Mouse (Mus musculus) kidney, postnatal 0 days (tissue): Measurements from ENCODE around the gene Scn3b. TPM values are rescaled to one million over a fixed set of nuclear protein-coding genes. Genes with fewer than 3 reads are reported as not detected.

Experiments
- ATAC-seq: fragments of 200-750 bp; cut with Nextera tagmentation; replicated peaks from 2 replicates; pipeline ENCODE4 v1.8.0; 2017; ENCODE audit warnings: low read depth, moderate number of reproducible peaks, moderate TSS enrichment, moderate library complexity; ENCODE audit not compliant: low FRiP score
- DNase-seq: peaks from one replicate; pipeline ENCODE4 v3.0.0-alpha.2; 2016; ENCODE audit warnings: low spot score
- H3K27ac ChIP-seq: fragments of 300-500 bp; sonication (generic); 2 replicates; pipeline ENCODE4 v1.5.1; 2014; ENCODE audit warnings: mild to moderate bottlenecking
- H3K27me3 ChIP-seq: fragments of 300-500 bp; sonication (generic); 2 replicates; pipeline ENCODE4 v1.6.1; 2014; ENCODE audit warnings: low read length, mixed read lengths; ENCODE audit not compliant: insufficient read depth
- H3K36me3 ChIP-seq: fragments of 300-500 bp; sonication (generic); 2 replicates; pipeline ENCODE4 v1.6.1; 2014; ENCODE audit warnings: low read length, mixed read lengths; ENCODE audit not compliant: insufficient read depth
- H3K4me1 ChIP-seq: fragments of 300-500 bp; sonication (generic); replicated peaks from 2 replicates; pipeline ENCODE4 v1.6.1; 2014; ENCODE audit warnings: antibody characterized with exemption, low read length, mixed read lengths; ENCODE audit not compliant: insufficient read depth
- H3K4me2 ChIP-seq: fragments of 300-500 bp; sonication (generic); 2 replicates; pipeline ENCODE4 v1.6.1; 2014; ENCODE audit warnings: mild to moderate bottlenecking, low read length, moderate library complexity, mixed read lengths
- H3K4me3 ChIP-seq: fragments of 300-500 bp; sonication (generic); replicated peaks from 2 replicates; pipeline ENCODE4 v1.5.1; 2014; ENCODE audit warnings: low read depth, low read length
- H3K9ac ChIP-seq: fragments of 300-500 bp; sonication (generic); 2 replicates; pipeline ENCODE4 v1.6.1; 2014; ENCODE audit warnings: low read depth, low read length
- H3K9me3 ChIP-seq: fragments of 300-500 bp; sonication (generic); replicated peaks from 2 replicates; pipeline ENCODE4 v1.6.1; 2016; ENCODE audit warnings: low read length, inconsistent platforms, mixed read lengths
- CTCF ChIP-seq: IDR thresholded peaks from 2 replicates; pipeline ENCODE4 v1.5.1; 2016; ENCODE audit warnings: antibody characterized with exemption, low read depth, mild to moderate bottlenecking, moderate library complexity
- WGBS: fragments of 180-500 bp; shearing (Covaris S2); extraction: QIAGEN DNeasy Blood & Tissue Kit; methylation state at CpG from one replicate; pipeline ENCODE4 v1.1.7; 2014; 5-methylcytosine and 5-hydroxymethylcytosine counted together
- polyA plus RNA-seq: library from polyadenylated mRNA; unstranded; fragments of >200 nt; fragmentation: Nextera tagmentation; extraction: Ambion mirVana; gene quantifications from 2 replicates; pipeline ENCODE4 v1.2.1, GENCODE M21; 2015

Gene Scn3b
- polyA plus RNA-seq: 0.31 and 0.32 TPM in 2 replicates

- peak; percentile 60 for ATAC-seq
- H3K4me1 ChIP-seq: no peaks in the 10 kb centered on the region
- H3K27ac ChIP-seq: no peak within 1 kb of the TSS
- no peak for TF ChIP-seq CTCF
- H3K9ac ChIP-seq: no peak within 1 kb of the TSS
- 1% methylated on average over 38 of the region's 42 CpGs for WGBS
- peak; percentile 80 for DNase-seq
- H3K4me3 ChIP-seq: no peak within 1 kb of the TSS; the same call in 1 of the 2 replicates
- no peaks in the 10 kb centered on the region for H3K9me3 ChIP-seq
- no peaks in the 10 kb centered on the region for H3K36me3 ChIP-seq
- peak within 1 kb of the TSS; percentile 46 for H3K4me2 ChIP-seq
- H3K27me3 ChIP-seq: peaks cover 12% of the 10 kb centered on the region
Observed at GRCm38 (mm10) chr9:40269103-40269861, at the start of gene Scn3b. Gene Scn3b, plus strand, starts transcription at chr9:40269217.

- no peaks in the 10 kb centered on the region for H3K9me3 ChIP-seq
- ATAC-seq (no peak), DNase-seq (no peak)
- no peaks in the 10 kb centered on the region for H3K4me1 ChIP-seq
- no peaks in the 10 kb centered on the region for H3K27me3 ChIP-seq
- no peak overlapping the region for H3K4me2 ChIP-seq
- no peaks in the 10 kb centered on the region for H3K36me3 ChIP-seq
- no peak overlapping the region for H3K9ac ChIP-seq
- no peak overlapping the region for H3K27ac ChIP-seq
- H3K4me3 ChIP-seq: no peak overlapping the region
- WGBS: 73% methylated on average over 4 of the region's 4 CpGs
- TF ChIP-seq CTCF: peak; percentile 36; the same call in 1 of the 2 replicates
Observed at GRCm38 (mm10) chr9:40224289-40224688, 44.7 kb upstream of the Scn3b start.

- Histone ChIP-seq H3K27me3 (no peaks in the 10 kb centered on the region), H3K4me3 (no peak overlapping the region), H3K4me2 (no peak overlapping the region), H3K36me3 (no peaks in the 10 kb centered on the region), H3K27ac (no peak overlapping the region), H3K9me3 (no peaks in the 10 kb centered on the region), H3K4me1 (no peaks in the 10 kb centered on the region), H3K9ac (no peak overlapping the region)
- TF ChIP-seq CTCF: peak; percentile 87
- DNase-seq: peak; percentile 81
- peak; percentile 66; the same call in 1 of the 2 replicates for ATAC-seq
- WGBS: 77% methylated on average over 10 of the region's 10 CpGs
Observed at GRCm38 (mm10) chr9:40227874-40228789, 40.9 kb upstream of the Scn3b start.

GRCm38 (mm10) chr9:40228804-40229331, 40.1 kb upstream of the Scn3b start:
- H3K9me3 ChIP-seq: no peaks in the 10 kb centered on the region
- H3K27ac ChIP-seq: no peak overlapping the region
- DNase-seq (no peak), ATAC-seq (no peak)
- no peaks in the 10 kb centered on the region for H3K36me3 ChIP-seq
- H3K4me2 ChIP-seq: no peak overlapping the region
- H3K9ac ChIP-seq: no peak overlapping the region
- no peaks in the 10 kb centered on the region for H3K27me3 ChIP-seq
- WGBS: 76% methylated on average over 6 of the region's 6 CpGs
- no peak for TF ChIP-seq CTCF
- H3K4me3 ChIP-seq: no peak overlapping the region
- H3K4me1 ChIP-seq: no peaks in the 10 kb centered on the region

GRCm38 (mm10) chr9:40229479-40229878, 39.5 kb upstream of the Scn3b start:
- Histone ChIP-seq H3K4me3 (no peak overlapping the region), H3K4me1 (no peaks in the 10 kb centered on the region), H3K27ac (no peak overlapping the region), H3K4me2 (no peak overlapping the region), H3K9me3 (no peaks in the 10 kb centered on the region), H3K36me3 (no peaks in the 10 kb centered on the region), H3K9ac (no peak overlapping the region), H3K27me3 (no peaks in the 10 kb centered on the region)
- no peak for TF ChIP-seq CTCF
- DNase-seq (no peak), ATAC-seq (no peak)
- 70% methylated on average over 5 of the region's 5 CpGs for WGBS

- TF ChIP-seq CTCF: no peak
- DNase-seq (no peak), ATAC-seq (no peak)
- H3K9me3 ChIP-seq: no peaks in the 10 kb centered on the region
- H3K4me1 ChIP-seq: no peaks in the 10 kb centered on the region
- no peak overlapping the region for H3K4me2 ChIP-seq
- WGBS: 80% methylated on average over 3 of the region's 3 CpGs
- H3K27me3 ChIP-seq: no peaks in the 10 kb centered on the region
- no peak overlapping the region for H3K27ac ChIP-seq
- H3K4me3 ChIP-seq: no peak overlapping the region
- H3K9ac ChIP-seq: no peak overlapping the region
- no peaks in the 10 kb centered on the region for H3K36me3 ChIP-seq
Observed at GRCm38 (mm10) chr9:40231019-40231418, 38.0 kb upstream of the Scn3b start.
